Mouse (Mus musculus) adrenal gland, adult 8-10 months (tissue): ENCODE measurements around the gene Tcl1b4. TPM values are rescaled to one million over a fixed set of nuclear protein-coding genes. Genes with fewer than 3 reads are reported as not detected.

Experiments used
- DNase-seq: peaks from one replicate; pipeline ENCODE4 v3.0.0; 2022
- total RNA-seq, 4 experiments: library from RNA; stranded (reverse); gene quantifications; 2 replicates each; pipeline ENCODE4 v1.2.4; 2022

Gene Tcl1b4
- total RNA-seq, 4 experiments from 2014 or later = not detected

GRCm38 (mm10) chr12:105253796-105254195 is 52.0 kb downstream of the Tcl1b4 start:
- no peak for DNase-seq

Other genes starting within 250 kb of the Tcl1b4 start
- gene Syne3, start 192.1 kb upstream of the Tcl1b4 start, total RNA-seq = 10 to 100 TPM; 12.0 to 20.8 (median 16.8) TPM
- 100 to 1,000 TPM; 132 to 279 (median 202) TPM for gene Glrx5, start 169.3 kb upstream of the Tcl1b4 start, total RNA-seq
- gene Tcl1b2, start 55.9 kb upstream of the Tcl1b4 start, total RNA-seq = not detected
- not detected for gene Tcl1b1, start 42.3 kb upstream of the Tcl1b4 start, total RNA-seq
- gene Tcl1b5, start 25.6 kb upstream of the Tcl1b4 start, total RNA-seq = not detected
- not detected for gene Tcl1b3, start 10.9 kb upstream of the Tcl1b4 start, total RNA-seq
- gene Tcl1, start 20.8 kb downstream of the Tcl1b4 start, total RNA-seq = not detected
- gene Tunar, start 131.9 kb downstream of the Tcl1b4 start, total RNA-seq = 1 to 10 TPM in 1 of 4 experiments, under 1 TPM in 3; 0.38 to 1.3 (median 0.46) TPM